8 mouse cellular contexts compared by ENCODE assay signal in the genomic region with DNA sequence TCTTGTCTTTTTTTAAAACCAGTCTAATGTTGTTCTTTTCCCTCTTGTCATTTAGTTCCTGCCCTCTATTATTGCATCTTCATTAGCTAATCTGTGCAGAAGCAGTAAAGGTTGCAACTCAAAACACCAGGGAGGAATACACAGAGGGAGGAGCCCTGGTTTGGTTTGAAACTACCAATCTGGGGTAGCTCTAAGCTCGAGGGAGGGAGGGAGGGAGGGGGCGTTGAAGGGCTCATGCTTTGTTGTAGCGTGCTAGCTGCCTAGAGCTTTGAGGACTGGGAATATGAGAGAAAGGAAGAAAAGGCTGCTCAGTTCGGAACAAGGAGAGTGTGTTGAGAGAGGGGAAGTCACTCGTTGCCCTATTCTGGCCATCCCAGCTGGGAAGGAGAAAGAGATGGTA.
DNase-seq lines count a peak whose midpoint lies in the region; ATAC-seq and TF ChIP-seq lines count a peak whose summit lies in the region.

No protein-coding gene starts in this region.

- WGBS in heart, embryonic 13.5 days, result 30% methylated on average over 5 of the region's 5 CpGs
- 32% methylated on average over 5 of the region's 5 CpGs for WGBS in forebrain, embryonic 11.5 days
- WGBS in liver, embryonic 13.5 days (ENCODE audit: insufficient replicate concordance), result 46% methylated on average over 5 of the region's 5 CpGs

- H3K4me1 ChIP-seq in heart, embryonic 13.5 days, result peaks cover 46% of the 10 kb centered on the region
- peaks cover 26 to 29% of the 10 kb centered on the region in 2 experiments for H3K4me1 ChIP-seq in MEL (ENCODE audit: control insufficient read depth in 1 of 2, insufficient read depth in 2 of 2, low read length in 2 of 2)
- H3K4me1 ChIP-seq in forebrain, embryonic 11.5 days (replicated peaks; ENCODE audit: control insufficient read depth, insufficient read depth, low read length), result no peaks in the 10 kb centered on the region
- peaks cover 68% of the 10 kb centered on the region for H3K4me1 ChIP-seq in liver, embryonic 13.5 days (replicated peaks)

- no peaks in the 10 kb centered on the region for H3K79me2 ChIP-seq in MEL (ENCODE audit: control insufficient read depth, insufficient read depth, low read length, poor library complexity)

- TF ChIP-seq EP300 in MEL (IDR thresholded peaks at IDR 0.05; ENCODE audit: low read depth in 1 of 2, low read length in 2 of 2), result no peak

- no peak for ATAC-seq in heart, embryonic 13.5 days (ENCODE audit: extremely low read depth, insufficient number of reproducible peaks, low FRiP score, low TSS enrichment)
- ATAC-seq in forebrain, embryonic 11.5 days (replicated peaks; ENCODE audit: low FRiP score), result 0 out of 2 replicates have a peak, but pooled peaks have one; percentile 35
- no peak for ATAC-seq in liver, embryonic 13.5 days (ENCODE audit: low read depth)

- no peak for TF ChIP-seq POLR2A in MEL (IDR thresholded peaks at IDR 0.05; ENCODE audit: control insufficient read depth in 1 of 2, insufficient read depth in 1 of 2, low read depth in 1 of 2, low read length in 2 of 2, poor library complexity in 1 of 2)

- no peak for TF ChIP-seq RAD21 in MEL (IDR thresholded peaks at IDR 0.05; ENCODE audit: low read depth, low read length)

- intact Hi-C loops in heart, postnatal 14 days (cut with DNase I), result loop anchor here (5.0 kb wide), 1 partner anchor 49 kb away; no protein-coding TSS in a partner anchor

- no peak for TF ChIP-seq CTCF in MEL (IDR thresholded peaks at IDR 0.05 in 2 of 3, conservative IDR thresholded peaks at IDR 0.05 in 1 of 3; ENCODE audit: control insufficient read depth in 1 of 3, insufficient read depth in 1 of 3, low read depth in 2 of 3, low read length in 3 of 3, poor library complexity in 1 of 3, severe bottlenecking in 1 of 3)

- no peak overlapping the region for H3K4me3 ChIP-seq in heart, embryonic 13.5 days
- H3K4me3 ChIP-seq in MEL (ENCODE audit: control insufficient read depth in 1 of 2, insufficient read depth in 1 of 2, low read depth in 2 of 2, low read length in 2 of 2), result no peak overlapping the region
- no peak overlapping the region for H3K4me3 ChIP-seq in forebrain, embryonic 11.5 days (ENCODE audit: low read depth, low read length)
- H3K4me3 ChIP-seq in liver, embryonic 13.5 days (replicated peaks), result no peak overlapping the region

- no peak for DNase-seq in heart, postnatal 14 days
- DNase-seq in MEL (ENCODE audit: low read depth, low spot score), result no peak
- no peak for DNase-seq in forebrain, embryonic 11.5 days (ENCODE audit: low spot score)
- no peak for DNase-seq in liver, embryonic 13.5 days
- no peak for DNase-seq in thymus, postnatal 36 days
- no peak for DNase-seq in urinary bladder, postnatal 25 days (ENCODE audit: low spot score)
- no peak for DNase-seq in right cerebral cortex, adult 2 months (ENCODE audit: low spot score in 2 of 2)

- no peaks in the 10 kb centered on the region for H3K27me3 ChIP-seq in heart, embryonic 13.5 days (replicated peaks)
- no peaks in the 10 kb centered on the region for H3K27me3 ChIP-seq in MEL (ENCODE audit: control insufficient read depth in 1 of 2, insufficient read depth in 2 of 2, low read length in 2 of 2)
- H3K27me3 ChIP-seq in forebrain, embryonic 11.5 days (ENCODE audit: control insufficient read depth, insufficient read depth, low read length), result no peaks in the 10 kb centered on the region
- H3K27me3 ChIP-seq in liver, embryonic 13.5 days, result no peaks in the 10 kb centered on the region

- peak overlapping the region; percentile 87 for H3K27ac ChIP-seq in heart, embryonic 13.5 days (replicated peaks)
- H3K27ac ChIP-seq in MEL (ENCODE audit: control insufficient read depth, low read depth, low read length), result peak overlapping the region; percentile 85; the same call in 1 of the 2 replicates
- no peak overlapping the region for H3K27ac ChIP-seq in forebrain, embryonic 11.5 days (ENCODE audit: low read depth, low read length)
- H3K27ac ChIP-seq in liver, embryonic 13.5 days, result peak overlapping the region; percentile 70

- H3K4me2 ChIP-seq in heart, embryonic 13.5 days, result 0 out of 2 replicates have a peak overlapping the region, but pooled peaks have one; percentile 30
- no peak overlapping the region for H3K4me2 ChIP-seq in forebrain, embryonic 11.5 days (ENCODE audit: low read depth, low read length, severe bottlenecking)
- H3K4me2 ChIP-seq in liver, embryonic 13.5 days, result no peak overlapping the region; the same call in 1 of the 2 replicates

- no peaks in the 10 kb centered on the region for H3K9me3 ChIP-seq in heart, embryonic 13.5 days
- no peaks in the 10 kb centered on the region for H3K9me3 ChIP-seq in MEL (replicated peaks; ENCODE audit: insufficient read depth, low read length)
- no peaks in the 10 kb centered on the region for H3K9me3 ChIP-seq in forebrain, embryonic 11.5 days (ENCODE audit: control insufficient read depth, low read length)
- no peaks in the 10 kb centered on the region for H3K9me3 ChIP-seq in liver, embryonic 13.5 days (replicated peaks)

- no peak overlapping the region for H3K9ac ChIP-seq in heart, embryonic 13.5 days
- H3K9ac ChIP-seq in MEL (ENCODE audit: control insufficient read depth, low read depth, low read length, poor library complexity, severe bottlenecking), result peak overlapping the region; percentile 62; the same call in 1 of the 2 replicates
- H3K9ac ChIP-seq in forebrain, embryonic 11.5 days (ENCODE audit: low read length), result no peak overlapping the region
- no peak overlapping the region for H3K9ac ChIP-seq in liver, embryonic 13.5 days

- peaks cover 27% of the 10 kb centered on the region for H3K36me3 ChIP-seq in heart, embryonic 13.5 days
- peaks cover 8 to 53% of the 10 kb centered on the region in 2 experiments; a peak in 3 of 4 replicates for H3K36me3 ChIP-seq in MEL (ENCODE audit: control insufficient read depth in 1 of 2, insufficient read depth in 2 of 2, low read length in 2 of 2)
- H3K36me3 ChIP-seq in forebrain, embryonic 11.5 days (ENCODE audit: control insufficient read depth, insufficient read depth, low read length), result no peaks in the 10 kb centered on the region
- peaks cover 88% of the 10 kb centered on the region for H3K36me3 ChIP-seq in liver, embryonic 13.5 days

TF ChIP-seq in MEL, 35 proteins besides CTCF, POLR2A, EP300 and RAD21:
- TF ChIP-seq ETS1 (IDR thresholded peaks at IDR 0.05; ENCODE audit: low read depth, low read length), result no peak
- no peak for TF ChIP-seq MYC (IDR thresholded peaks at IDR 0.05; ENCODE audit: low read depth, low read length)
TF ChIP-seq in MEL: peak in this region for 0.
